Mouse (Mus musculus) T-helper 2 cell (primary cell): ENCODE data around the gene Pus3.
"Not testable (repeated sequence)": the region's sequence is repeated elsewhere in the genome, so short reads cannot be mapped to it uniquely, and the experiment has no call there.

Experiments
- in situ Hi-C: fragments of 300-600 bp; cut with MboI, MseI; formaldehyde crosslinking; loops from one replicate; pipeline ENCODE4 v1.15.1; 2025; ENCODE audit warnings: high pct_unique_total_duplicates

Gene Pus3

GRCm38 (mm10) chr9:35544666-35545065 lies 13.7 kb upstream of the Pus3 start:
- in situ Hi-C loops: no loop called here

- in situ Hi-C loops: no loop called here
Observed at GRCm38 (mm10) chr9:35545704-35546103, 12.7 kb upstream of the Pus3 start.

GRCm38 (mm10) chr9:35546745-35547144 lies 11.7 kb upstream of the Pus3 start:
- in situ Hi-C loops: no loop called here

DNA sequence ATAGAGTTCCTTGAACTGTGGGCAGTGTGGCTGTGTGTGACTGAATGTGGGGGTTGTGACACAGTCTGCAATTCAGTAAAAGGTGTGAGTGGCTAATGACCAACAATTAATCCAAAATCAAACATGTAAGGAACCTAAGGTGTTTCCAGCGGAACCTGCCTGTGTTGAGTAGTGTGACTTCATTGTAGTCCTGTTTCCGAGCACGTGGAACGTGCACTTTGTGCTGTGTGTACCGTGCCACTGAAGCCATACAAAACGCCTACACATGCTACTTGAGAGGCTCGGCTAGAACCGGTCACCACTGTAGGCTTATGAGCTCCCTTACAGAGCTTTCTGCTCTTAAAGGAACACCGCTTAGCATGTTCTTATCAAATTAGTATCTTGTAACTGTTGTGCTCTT lies 9.9 kb upstream of the Pus3 start:
- in situ Hi-C loops: no loop called here

DNA sequence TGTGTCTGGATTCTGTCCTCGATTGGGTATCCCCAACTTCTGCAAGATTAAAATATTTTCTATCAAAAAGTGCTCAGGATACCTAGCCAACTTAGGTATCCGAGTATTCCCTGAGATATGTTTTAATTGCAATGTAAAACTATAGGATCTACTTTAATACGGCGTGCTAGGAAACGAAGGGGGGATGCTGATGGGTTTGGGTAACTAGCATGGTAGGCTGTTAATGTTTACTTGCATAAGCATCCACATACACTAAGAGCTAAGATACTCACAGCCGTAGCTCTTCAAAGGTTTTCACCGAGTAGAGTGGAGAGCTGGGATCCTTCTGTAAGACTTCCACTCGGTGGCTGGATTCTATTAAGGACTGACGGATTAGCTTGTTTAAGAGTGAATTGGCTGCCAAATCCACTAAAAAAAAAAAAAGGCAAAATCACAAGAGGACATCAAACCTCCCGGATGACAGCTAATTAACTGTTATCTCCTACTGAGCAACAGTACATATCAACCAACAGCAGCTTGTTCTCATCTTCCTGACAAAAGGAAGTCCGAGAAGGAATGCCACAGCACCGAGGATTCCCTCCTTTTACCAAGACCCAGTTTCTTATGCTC lies 1.8 kb upstream of the Pus3 start:
- in situ Hi-C loops: no loop called here

- in situ Hi-C loops: no loop called here
Observed at GRCm38 (mm10) chr9:35559009-35559890, 855 bp downstream of the Pus3 start.

DNA sequence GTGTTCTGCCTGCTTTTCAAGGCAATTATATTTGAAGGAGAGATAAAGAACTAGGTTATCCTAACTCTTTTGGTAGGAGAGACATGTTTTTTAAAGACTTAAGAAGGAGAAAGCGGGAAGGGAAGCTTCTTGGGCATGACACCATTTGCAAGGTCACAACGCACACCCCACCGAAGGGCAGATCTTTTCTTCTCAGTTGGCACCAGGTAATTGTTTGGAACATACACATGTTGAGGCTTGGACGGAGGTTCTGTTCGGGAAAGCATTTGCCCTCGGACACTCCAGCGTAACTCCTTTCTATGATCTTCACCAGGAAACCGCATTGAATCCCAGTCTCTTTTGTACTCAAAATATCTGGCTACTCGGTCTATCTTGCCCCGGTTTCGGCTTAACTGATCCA lies 2.7 kb downstream of the Pus3 start:
- in situ Hi-C loops: loop anchor here (10.0 kb wide), 1 partner anchor 1164 kb away; the partner anchor contains the start of gene Chek1

DNA sequence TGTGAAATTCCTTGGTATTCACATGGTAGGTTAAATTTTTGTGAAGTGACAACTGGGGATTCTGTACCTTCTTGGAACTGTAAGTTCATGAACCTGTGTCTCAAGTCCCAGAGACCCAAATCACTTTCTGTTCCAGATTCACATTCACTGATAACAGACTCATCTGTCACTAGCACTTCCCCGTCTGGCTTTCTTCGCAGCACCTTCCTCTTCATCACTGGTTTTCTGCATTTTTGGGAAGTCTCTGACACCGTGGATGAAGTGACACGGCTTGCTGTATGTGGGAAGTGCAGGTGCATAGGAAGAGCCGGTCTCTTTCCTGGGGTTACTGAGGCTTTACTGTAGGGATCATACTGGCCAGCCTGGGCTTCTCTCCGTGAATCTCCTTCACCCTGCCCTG lies 3.2 kb downstream of the Pus3 start:
- in situ Hi-C loops: loop anchor here (10.0 kb wide), 1 partner anchor 1163 kb away; the partner anchor contains the start of gene Chek1

DNA sequence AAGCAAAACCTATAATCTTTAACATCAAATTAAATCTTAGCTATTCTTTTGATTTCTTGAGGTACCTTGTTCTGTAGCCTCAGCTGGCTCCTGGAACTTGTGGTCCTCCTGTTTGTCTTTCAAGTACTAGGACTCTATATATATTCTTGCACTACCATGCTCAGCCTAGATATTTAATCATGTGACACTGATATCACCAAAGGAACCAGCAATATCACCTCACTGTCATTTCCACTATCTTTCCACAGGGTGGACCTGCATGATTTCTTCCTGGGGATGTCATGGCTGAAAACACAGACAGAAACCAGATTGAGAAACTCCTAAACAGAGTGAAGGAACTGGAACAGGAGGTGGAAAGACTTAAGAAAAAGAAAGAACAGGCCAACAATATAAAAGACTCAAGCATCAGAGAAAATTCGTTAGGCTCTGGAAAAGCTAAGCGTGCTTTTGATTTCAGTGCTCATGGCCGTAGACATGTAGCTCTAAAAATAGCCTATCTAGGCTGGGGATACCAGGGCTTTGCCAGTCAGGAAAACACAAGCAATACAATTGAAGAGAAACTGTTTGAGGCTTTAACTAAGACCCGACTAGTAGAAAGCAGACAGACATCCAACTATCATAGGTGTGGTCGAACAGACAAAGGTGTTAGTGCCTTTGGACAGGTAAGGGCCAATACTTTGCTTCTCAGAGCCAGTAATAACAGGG lies 6.3 kb downstream of the Pus3 start:
- in situ Hi-C loops: loop anchor here (10.0 kb wide), 1 partner anchor 1160 kb away; the partner anchor contains the start of gene Chek1

DNA sequence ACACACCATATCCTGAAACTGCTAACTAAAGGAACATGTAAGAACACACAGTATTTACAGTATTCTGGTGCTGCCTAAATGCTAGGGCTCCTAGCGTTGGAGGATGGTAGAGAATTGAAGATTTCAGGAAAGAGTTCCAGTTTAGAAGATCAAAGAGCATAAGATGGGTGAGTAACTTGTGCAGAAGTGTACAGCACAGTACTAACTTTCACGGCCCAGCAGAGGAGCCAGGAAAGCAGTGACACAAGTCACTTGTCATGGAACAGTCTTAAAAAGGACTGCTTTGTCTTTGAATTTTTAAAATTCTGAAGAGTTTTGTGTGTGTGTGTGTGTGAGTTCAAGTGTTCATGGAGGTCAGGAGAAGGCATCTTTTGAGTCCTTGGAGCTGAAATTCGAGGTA lies 9.6 kb downstream of the Pus3 start:
- in situ Hi-C loops: loop anchor here (10.0 kb wide), 1 partner anchor 1157 kb away; the partner anchor contains the start of gene Chek1

DNA sequence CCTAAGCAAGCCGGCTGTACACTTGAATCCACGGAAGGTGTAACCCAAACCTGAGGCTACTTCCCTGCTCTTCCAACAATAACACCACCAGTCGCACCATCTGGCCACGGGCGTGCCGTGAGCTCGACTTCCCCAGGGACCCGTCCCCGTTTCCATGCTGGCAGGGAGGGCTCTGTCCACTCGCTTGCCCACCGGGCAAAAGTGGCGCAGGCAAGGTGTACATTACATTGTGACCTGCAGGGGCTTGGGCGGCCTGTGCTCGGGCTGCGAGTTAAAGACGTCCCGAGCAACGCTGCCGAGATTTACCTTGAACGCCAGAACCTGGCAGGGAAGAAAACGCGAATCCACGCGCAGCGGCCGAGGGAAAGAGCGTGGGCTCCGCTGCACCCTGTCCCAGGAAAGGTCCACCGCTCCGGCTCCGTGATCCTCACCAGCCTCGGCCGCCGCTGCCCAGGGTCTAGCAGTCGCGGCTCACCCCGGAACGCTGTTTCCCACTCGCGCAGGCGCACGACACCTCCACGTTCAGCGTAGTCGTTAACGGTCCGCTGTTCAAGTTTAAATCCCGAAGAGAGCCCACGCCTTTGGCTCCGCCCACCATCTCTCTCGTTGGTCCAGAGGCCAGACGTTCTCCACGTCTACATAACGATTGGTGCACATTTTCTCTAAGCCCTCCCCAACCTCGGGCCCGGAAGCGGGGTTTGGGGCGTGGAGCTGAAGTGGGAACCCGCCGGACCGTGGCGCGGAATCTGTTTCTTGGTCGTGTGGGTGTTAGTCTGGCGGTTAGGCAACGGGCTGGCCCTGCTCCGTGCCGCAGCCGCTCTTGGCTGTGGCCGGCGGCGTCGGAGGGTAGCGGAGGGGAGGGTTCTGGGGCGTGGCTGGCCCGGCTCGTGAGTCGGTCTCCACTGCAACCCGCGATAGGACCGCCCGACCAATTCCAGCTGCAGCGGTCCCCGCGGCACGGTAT lies 11.5 kb downstream of the Pus3 start, which contains the start of the genes Pate2 and Hyls1:
TSS of gene Pate2 (plus strand) at position 714 of the 964 bp plus-strand sequence.
TSS of gene Hyls1 (minus strand) at position 828 of the 964 bp plus-strand sequence.
- in situ Hi-C loops: loop anchor here (10.0 kb wide), 1 partner anchor 1155 kb away; the partner anchor contains the start of gene Chek1

DNA sequence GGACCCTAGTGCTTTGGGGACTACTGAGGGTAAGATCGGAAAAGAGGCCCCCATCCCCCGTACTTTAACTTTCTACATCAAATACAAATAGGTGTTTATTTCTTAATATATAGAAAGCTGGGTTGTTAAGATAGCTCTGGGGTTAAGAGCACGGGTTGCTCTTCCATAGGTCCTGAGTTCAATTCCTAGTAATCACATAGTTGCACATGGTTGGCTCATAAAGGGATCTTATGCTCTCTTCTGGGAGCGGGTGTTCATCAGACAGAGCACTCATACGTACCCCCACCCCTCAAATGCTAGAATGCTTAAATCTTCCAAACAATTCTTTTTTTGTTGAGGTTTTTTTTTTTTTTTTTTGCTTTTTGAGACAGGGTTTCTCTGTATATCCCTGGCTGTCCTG lies 12.3 kb downstream of the Pus3 start:
- in situ Hi-C loops: no loop called here

- in situ Hi-C loops: no loop called here
Observed at GRCm38 (mm10) chr9:35574416-35574815, 16.0 kb downstream of the Pus3 start.

DNA sequence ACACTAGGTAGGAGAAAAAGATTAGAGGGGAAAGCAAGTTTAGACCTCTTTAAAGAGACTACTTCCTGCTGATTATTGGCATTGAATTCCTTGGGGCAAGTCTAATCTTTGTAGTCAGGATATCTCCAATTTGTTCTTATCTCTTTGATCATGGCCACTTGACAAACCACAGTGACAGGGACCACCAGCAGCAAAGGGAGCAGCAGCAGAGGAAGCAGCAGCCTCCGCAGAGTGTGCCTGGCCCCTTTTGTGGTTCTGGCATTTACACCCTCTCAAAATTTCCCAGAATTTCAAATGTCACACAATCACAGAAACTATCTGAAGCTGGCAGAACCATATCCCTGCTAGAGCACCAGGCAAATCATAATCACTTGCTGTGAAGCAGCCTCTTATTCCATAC lies 29.3 kb downstream of the Pus3 start:
- in situ Hi-C loops: no loop called here

GRCm38 (mm10) chr9:35592903-35593302 lies 34.5 kb downstream of the Pus3 start:
- in situ Hi-C loops: no loop called here

GRCm38 (mm10) chr9:35607647-35608405 lies 49.4 kb downstream of the Pus3 start:
- in situ Hi-C loops: no loop called here

DNA sequence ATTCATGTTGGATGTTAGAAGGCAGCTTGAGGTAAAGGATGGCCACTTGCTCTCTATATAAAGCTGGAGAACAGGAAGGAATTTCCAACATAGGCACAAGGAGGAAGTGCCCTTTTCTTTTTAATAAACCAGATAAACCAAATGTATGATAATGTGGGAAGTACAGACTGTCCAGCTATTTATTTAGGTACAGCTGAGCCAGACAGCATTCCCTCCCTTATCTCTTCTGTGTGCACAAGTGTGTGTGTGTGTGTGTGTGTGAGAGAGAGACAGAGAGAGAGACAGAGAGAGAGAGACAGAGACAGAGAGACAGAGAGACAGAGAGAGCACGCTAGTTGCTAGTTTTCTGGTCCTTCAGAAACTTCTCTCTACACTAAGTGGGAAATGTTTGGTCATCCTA lies 53.4 kb downstream of the Pus3 start, which contains the start of gene Pate4:
TSS of gene Pate4 (minus strand) at position 101 of the 400 bp plus-strand sequence.
- in situ Hi-C loops: no loop called here

DNA sequence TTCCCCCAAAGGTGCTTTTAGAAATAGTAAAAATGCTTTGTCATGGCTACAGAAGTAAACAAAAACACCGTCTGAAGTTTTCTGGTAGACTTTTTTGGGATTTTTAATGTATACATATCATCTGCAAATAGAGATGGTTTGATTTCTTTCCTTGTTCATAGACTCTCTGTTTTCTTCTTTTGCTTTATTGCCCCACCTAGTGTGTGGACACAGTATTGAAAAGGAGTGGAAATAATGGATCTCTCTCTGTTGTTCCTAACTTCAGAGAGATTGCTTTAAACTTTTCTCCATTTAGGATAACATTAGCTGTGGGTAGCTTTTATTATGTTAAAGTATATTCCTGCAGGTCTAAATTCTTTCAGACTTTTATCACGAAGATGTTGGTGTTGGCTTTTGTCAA lies 55.6 kb downstream of the Pus3 start:
- in situ Hi-C loops: no loop called here

GRCm38 (mm10) chr9:35616784-35617183 lies 58.4 kb downstream of the Pus3 start:
- in situ Hi-C loops: not testable (repeated sequence)
